Mouse (Mus musculus): Measurements from ENCODE around the gene Ski. TPM values are rescaled to one million over a fixed set of nuclear protein-coding genes. Genes with fewer than 3 reads are reported as not detected.

The Ski gene
- polyA plus RNA-seq, 2 experiments, result 2.4 to 4.5 TPM

GRCm38 (mm10) chr4:155187192-155187674 lies 35.2 kb downstream of the Ski start:
- Histone ChIP-seq H3K4me3 (ENCODE audit: insufficient read depth in 1 of 2, low read depth in 2 of 2, low read length in 2 of 2) (no peak overlapping the region), H3K4me2 (ENCODE audit: low read depth) (no peak overlapping the region), H3K27ac (no peak overlapping the region; the same call in 1 of the 2 replicates), H3K36me3 (replicated peaks; ENCODE audit: control insufficient read depth, insufficient read depth, low read depth) (no peaks in the 10 kb centered on the region), H3K9ac (replicated peaks) (no peak overlapping the region), H3K9me3 (ENCODE audit: control insufficient read depth, low read length) (no peaks in the 10 kb centered on the region), H3K27me3 (ENCODE audit: control insufficient read depth, insufficient read depth, low read length) (no peaks in the 10 kb centered on the region), H3K4me1 (replicated peaks; ENCODE audit: control insufficient read depth in 2 of 2, insufficient read depth in 2 of 2, low read length in 1 of 2) (peaks cover 0 to 37% of the 10 kb centered on the region in 2 experiments; a peak in 2 of 4 replicates)
- ATAC-seq (ENCODE audit: insufficient read depth), result 0 out of 2 replicates have a peak, but pooled peaks have one; percentile 34
- no peak for DNase-seq (ENCODE audit: low read depth in 3 of 3, low spot score in 3 of 3)
- no peak for TF ChIP-seq CTCF (IDR thresholded peaks at IDR 0.05; ENCODE audit: low read depth)
- TF ChIP-seq EP300 (IDR thresholded peaks at IDR 0.05; ENCODE audit: low read depth), result no peak
- WGBS (ENCODE audit: insufficient replicate concordance), result 22% methylated on average over 3 of the region's 3 CpGs

GRCm38 (mm10) chr4:155185845-155186244 lies 36.5 kb downstream of the Ski start:
- Histone ChIP-seq H3K27ac (no peak overlapping the region), H3K4me3 (ENCODE audit: insufficient read depth in 1 of 2, low read depth in 2 of 2, low read length in 2 of 2) (no peak overlapping the region), H3K9ac (replicated peaks) (no peak overlapping the region), H3K4me2 (ENCODE audit: low read depth) (no peak overlapping the region), H3K27me3 (ENCODE audit: control insufficient read depth, insufficient read depth, low read length) (no peaks in the 10 kb centered on the region), H3K4me1 (replicated peaks; ENCODE audit: control insufficient read depth in 2 of 2, insufficient read depth in 2 of 2, low read length in 1 of 2) (peaks cover 0 to 33% of the 10 kb centered on the region in 2 experiments; a peak in 2 of 4 replicates), H3K9me3 (ENCODE audit: control insufficient read depth, low read length) (no peaks in the 10 kb centered on the region), H3K36me3 (replicated peaks; ENCODE audit: control insufficient read depth, insufficient read depth, low read depth) (no peaks in the 10 kb centered on the region)
- TF ChIP-seq EP300 (IDR thresholded peaks at IDR 0.05; ENCODE audit: low read depth) (no peak), CTCF (IDR thresholded peaks at IDR 0.05; ENCODE audit: low read depth) (no peak)
- DNase-seq (ENCODE audit: low read depth in 3 of 3, low spot score in 3 of 3) (no peak), ATAC-seq (ENCODE audit: insufficient read depth) (no peak)
- 79% methylated on average over 9 of the region's 9 CpGs for WGBS (ENCODE audit: insufficient replicate concordance)

- H3K9ac ChIP-seq (replicated peaks), result no peak overlapping the region
- no peaks in the 10 kb centered on the region for H3K27me3 ChIP-seq (ENCODE audit: control insufficient read depth, insufficient read depth, low read length)
- no peaks in the 10 kb centered on the region for H3K9me3 ChIP-seq (ENCODE audit: control insufficient read depth, low read length)
- H3K27ac ChIP-seq, result no peak overlapping the region
- no peak overlapping the region for H3K4me2 ChIP-seq (ENCODE audit: low read depth)
- WGBS (ENCODE audit: insufficient replicate concordance), result 60% methylated on average over 18 of the region's 18 CpGs
- no peak overlapping the region for H3K4me3 ChIP-seq (ENCODE audit: insufficient read depth in 1 of 2, low read depth in 2 of 2, low read length in 2 of 2)
- ATAC-seq (ENCODE audit: insufficient read depth) (no peak), DNase-seq (ENCODE audit: low read depth in 3 of 3, low spot score in 3 of 3) (no peak)
- peaks cover 0 to 25% of the 10 kb centered on the region in 2 experiments; a peak in 2 of 4 replicates for H3K4me1 ChIP-seq (replicated peaks; ENCODE audit: control insufficient read depth in 2 of 2, insufficient read depth in 2 of 2, low read length in 1 of 2)
- H3K36me3 ChIP-seq (replicated peaks; ENCODE audit: control insufficient read depth, insufficient read depth, low read depth), result no peaks in the 10 kb centered on the region
- TF ChIP-seq EP300 (IDR thresholded peaks at IDR 0.05; ENCODE audit: low read depth) (no peak), CTCF (IDR thresholded peaks at IDR 0.05; ENCODE audit: low read depth) (no peak)
These were observed 37.9 kb downstream of the Ski start for GRCm38 (mm10) chr4:155184248-155185070.

GRCm38 (mm10) chr4:155183201-155183600 lies 39.2 kb downstream of the Ski start:
- Histone ChIP-seq H3K4me2 (ENCODE audit: low read depth) (no peak overlapping the region), H3K36me3 (replicated peaks; ENCODE audit: control insufficient read depth, insufficient read depth, low read depth) (no peaks in the 10 kb centered on the region), H3K4me1 (replicated peaks; ENCODE audit: control insufficient read depth in 2 of 2, insufficient read depth in 2 of 2, low read length in 1 of 2) (peaks cover 0 to 35% of the 10 kb centered on the region in 2 experiments; a peak in 2 of 4 replicates), H3K27me3 (ENCODE audit: control insufficient read depth, insufficient read depth, low read length) (no peaks in the 10 kb centered on the region), H3K4me3 (ENCODE audit: insufficient read depth in 1 of 2, low read depth in 2 of 2, low read length in 2 of 2) (no peak overlapping the region), H3K27ac (no peak overlapping the region), H3K9ac (replicated peaks) (no peak overlapping the region), H3K9me3 (ENCODE audit: control insufficient read depth, low read length) (no peaks in the 10 kb centered on the region)
- 70% methylated on average over 7 of the region's 7 CpGs for WGBS (ENCODE audit: insufficient replicate concordance)
- DNase-seq (ENCODE audit: low read depth in 3 of 3, low spot score in 3 of 3), result no peak
- no peak for ATAC-seq (ENCODE audit: insufficient read depth)
- TF ChIP-seq CTCF (IDR thresholded peaks at IDR 0.05; ENCODE audit: low read depth), result no peak
- TF ChIP-seq EP300 (IDR thresholded peaks at IDR 0.05; ENCODE audit: low read depth), result no peak

- Histone ChIP-seq H3K4me2 (ENCODE audit: low read depth) (no peak overlapping the region), H3K4me1 (replicated peaks; ENCODE audit: control insufficient read depth in 2 of 2, insufficient read depth in 2 of 2, low read length in 1 of 2) (peaks cover 4 to 24% of the 10 kb centered on the region in 2 experiments), H3K4me3 (ENCODE audit: insufficient read depth in 1 of 2, low read depth in 2 of 2, low read length in 2 of 2) (no peak overlapping the region), H3K9ac (replicated peaks) (no peak overlapping the region), H3K9me3 (ENCODE audit: control insufficient read depth, low read length) (no peaks in the 10 kb centered on the region), H3K27ac (no peak overlapping the region), H3K27me3 (ENCODE audit: control insufficient read depth, insufficient read depth, low read length) (no peaks in the 10 kb centered on the region), H3K36me3 (replicated peaks; ENCODE audit: control insufficient read depth, insufficient read depth, low read depth) (no peaks in the 10 kb centered on the region)
- no peak for ATAC-seq (ENCODE audit: insufficient read depth)
- no peak for DNase-seq (ENCODE audit: low read depth in 3 of 3, low spot score in 3 of 3)
- WGBS (ENCODE audit: insufficient replicate concordance), result 24% methylated on average over 3 of the region's 3 CpGs
- TF ChIP-seq EP300 (IDR thresholded peaks at IDR 0.05; ENCODE audit: low read depth) (no peak), CTCF (IDR thresholded peaks at IDR 0.05; ENCODE audit: low read depth) (no peak)
These were observed 43.3 kb downstream of the Ski start for GRCm38 (mm10) chr4:155178981-155179512.

All from liver, embryonic 14.5 days (tissue).